Mouse (Mus musculus) forebrain, embryonic 15.5 days (tissue): ENCODE measurements around the gene Ncl. TPM values are rescaled to one million over a fixed set of nuclear protein-coding genes. Genes with fewer than 3 reads are reported as not detected.

Experiments
- ATAC-seq: fragments of 200-750 bp; cut with Nextera tagmentation; replicated peaks from 2 replicates; pipeline ENCODE4 v1.8.0; 2017; ENCODE audit warnings: mild to moderate bottlenecking, moderate TSS enrichment, moderate library complexity
- H3K27ac ChIP-seq: fragments of 300-500 bp; sonication (generic); replicated peaks from 2 replicates; pipeline ENCODE4 v1.5.1; 2015; ENCODE audit warnings: mild to moderate bottlenecking, inconsistent platforms
- H3K27me3 ChIP-seq: fragments of 300-500 bp; sonication (generic); 2 replicates; pipeline ENCODE4 v1.6.1; 2015; ENCODE audit warnings: inconsistent platforms
- H3K36me3 ChIP-seq: fragments of 300-500 bp; sonication (generic); 2 replicates; pipeline ENCODE4 v1.6.1; 2015; ENCODE audit warnings: mild to moderate bottlenecking, inconsistent platforms
- H3K4me1 ChIP-seq: fragments of 300-500 bp; sonication (generic); 2 replicates; pipeline ENCODE4 v1.6.1; 2015; ENCODE audit warnings: inconsistent platforms
- H3K4me2 ChIP-seq: fragments of 300-500 bp; sonication (generic); replicated peaks from 2 replicates; pipeline ENCODE4 v1.6.1; 2015; ENCODE audit warnings: mild to moderate bottlenecking, inconsistent platforms
- H3K4me3 ChIP-seq: fragments of 300-500 bp; sonication (generic); 2 replicates; pipeline ENCODE4 v1.5.1; 2015; ENCODE audit warnings: mild to moderate bottlenecking, inconsistent platforms
- H3K9ac ChIP-seq: fragments of 300-500 bp; sonication (generic); replicated peaks from 2 replicates; pipeline ENCODE4 v1.6.1; 2015; ENCODE audit warnings: mild to moderate bottlenecking, inconsistent platforms
- H3K9me3 ChIP-seq: fragments of 300-500 bp; sonication (generic); 2 replicates; pipeline ENCODE4 v1.6.1; 2016; ENCODE audit warnings: inconsistent platforms
- WGBS: fragments of 180-500 bp; shearing (Covaris S2); methylation state at CpG from one replicate; pipeline ENCODE4 v1.1.7; 2015; ENCODE audit warnings: mixed read lengths; 5-methylcytosine and 5-hydroxymethylcytosine counted together
- polyA plus RNA-seq: library from polyadenylated mRNA; unstranded; fragments of >200 nt; fragmentation: Nextera tagmentation; extraction: Ambion mirVana; gene quantifications from 2 replicates; pipeline ENCODE4 v1.2.1, GENCODE M21; 2015

Gene Ncl
- polyA plus RNA-seq, 1 experiment from 2014 or later: 208 TPM

GRCm38 (mm10) chr1:86309270-86309833, 49.8 kb downstream of the Ncl start:
- Histone ChIP-seq H3K27me3 (peaks cover 8% of the 10 kb centered on the region), H3K4me3 (no peak overlapping the region), H3K9ac (no peak overlapping the region), H3K36me3 (no peaks in the 10 kb centered on the region), H3K9me3 (no peaks in the 10 kb centered on the region), H3K4me2 (no peak overlapping the region), H3K27ac (no peak overlapping the region), H3K4me1 (no peaks in the 10 kb centered on the region)
- no peak for ATAC-seq
- 95% methylated on average over 7 of the region's 7 CpGs for WGBS

GRCm38 (mm10) chr1:86307871-86308641, 51.1 kb downstream of the Ncl start:
- Histone ChIP-seq H3K9me3 (no peaks in the 10 kb centered on the region), H3K27me3 (peaks cover 19% of the 10 kb centered on the region), H3K4me3 (no peak overlapping the region), H3K4me2 (no peak overlapping the region), H3K36me3 (no peaks in the 10 kb centered on the region), H3K9ac (no peak overlapping the region), H3K4me1 (peaks cover 7% of the 10 kb centered on the region), H3K27ac (no peak overlapping the region)
- WGBS: 44% methylated on average over 4 of the region's 4 CpGs
- no peak for ATAC-seq

GRCm38 (mm10) chr1:86307177-86307762, 51.9 kb downstream of the Ncl start:
- Histone ChIP-seq H3K36me3 (no peaks in the 10 kb centered on the region), H3K27ac (no peak overlapping the region), H3K4me1 (peaks cover 12% of the 10 kb centered on the region), H3K27me3 (peaks cover 25% of the 10 kb centered on the region), H3K9me3 (no peaks in the 10 kb centered on the region), H3K4me2 (no peak overlapping the region), H3K4me3 (no peak overlapping the region), H3K9ac (no peak overlapping the region)
- WGBS: 89% methylated on average over 7 of the region's 7 CpGs
- ATAC-seq: no peak

DNA sequence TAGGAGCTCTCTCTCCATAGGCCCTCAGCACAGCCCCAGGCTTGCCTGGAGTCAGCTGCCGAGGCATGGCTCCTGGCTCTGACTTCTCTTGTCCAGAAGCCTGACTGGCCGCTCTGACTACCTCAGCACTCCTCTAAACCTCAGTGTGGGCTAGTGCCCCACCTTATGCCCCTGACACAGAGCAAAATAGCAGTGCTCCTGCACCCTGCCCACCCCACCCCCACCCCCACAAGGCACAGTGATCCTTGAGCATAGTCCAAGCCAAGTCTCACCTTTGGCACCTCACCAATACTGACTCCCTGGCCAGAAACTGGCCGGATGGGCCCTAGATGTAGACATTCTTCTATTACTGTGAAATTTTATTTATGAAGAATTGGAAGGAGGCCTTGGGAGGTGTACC, 52.5 kb downstream of the Ncl start:
- H3K4me2 ChIP-seq: no peak overlapping the region
- H3K9me3 ChIP-seq: no peaks in the 10 kb centered on the region
- no peak for ATAC-seq
- WGBS: 80% methylated on average over 3 of the region's 3 CpGs
- peaks cover 27% of the 10 kb centered on the region for H3K27me3 ChIP-seq
- no peak overlapping the region for H3K9ac ChIP-seq
- H3K4me1 ChIP-seq: peaks cover 12% of the 10 kb centered on the region
- no peak overlapping the region for H3K4me3 ChIP-seq
- H3K27ac ChIP-seq: no peak overlapping the region
- H3K36me3 ChIP-seq: no peaks in the 10 kb centered on the region

- H3K4me2 ChIP-seq: peak overlapping the region; percentile 98
- H3K4me1 ChIP-seq: peaks cover 12% of the 10 kb centered on the region
- H3K9me3 ChIP-seq: no peaks in the 10 kb centered on the region
- WGBS: 2% methylated on average over 16 of the region's 16 CpGs
- peak overlapping the region; percentile 65 for H3K9ac ChIP-seq
- H3K27ac ChIP-seq: no peak overlapping the region
- H3K27me3 ChIP-seq: peaks cover 29% of the 10 kb centered on the region
- no peaks in the 10 kb centered on the region for H3K36me3 ChIP-seq
- peak; percentile 42; the same call in 1 of the 2 replicates for ATAC-seq
- H3K4me3 ChIP-seq: peak overlapping the region; percentile 73
Observed at GRCm38 (mm10) chr1:86303873-86304250, 55.3 kb downstream of the Ncl start.

- H3K9ac ChIP-seq: peak overlapping the region; percentile 65
- under 1% methylated on average over 65 of the region's 65 CpGs for WGBS
- peak overlapping the region; percentile 98 for H3K4me2 ChIP-seq
- H3K4me3 ChIP-seq: peak overlapping the region; percentile 73
- H3K36me3 ChIP-seq: no peaks in the 10 kb centered on the region
- H3K27me3 ChIP-seq: peaks cover 29% of the 10 kb centered on the region
- no peak overlapping the region for H3K27ac ChIP-seq
- peak; percentile 81 for ATAC-seq
- H3K9me3 ChIP-seq: no peaks in the 10 kb centered on the region
- H3K4me1 ChIP-seq: peaks cover 12% of the 10 kb centered on the region
Observed at GRCm38 (mm10) chr1:86303063-86303872, 55.9 kb downstream of the Ncl start.

- peak within 1 kb of the TSS; percentile 65 for H3K9ac ChIP-seq
- 17% methylated on average over 6 of the region's 6 CpGs for WGBS
- H3K36me3 ChIP-seq: no peaks in the 10 kb centered on the region
- no peak within 1 kb of the TSS for H3K27ac ChIP-seq
- peak within 1 kb of the TSS; percentile 73 for H3K4me3 ChIP-seq
- peaks cover 12% of the 10 kb centered on the region for H3K4me1 ChIP-seq
- ATAC-seq: no peak
- peak within 1 kb of the TSS; percentile 98 for H3K4me2 ChIP-seq
- H3K27me3 ChIP-seq: peaks cover 29% of the 10 kb centered on the region
- H3K9me3 ChIP-seq: no peaks in the 10 kb centered on the region
Observed at GRCm38 (mm10) chr1:86302532-86302931, 56.7 kb downstream of the Ncl start, which contains the start of gene B3gnt7. TSS of gene B3gnt7 (plus strand) at chr1:86302832.

DNA sequence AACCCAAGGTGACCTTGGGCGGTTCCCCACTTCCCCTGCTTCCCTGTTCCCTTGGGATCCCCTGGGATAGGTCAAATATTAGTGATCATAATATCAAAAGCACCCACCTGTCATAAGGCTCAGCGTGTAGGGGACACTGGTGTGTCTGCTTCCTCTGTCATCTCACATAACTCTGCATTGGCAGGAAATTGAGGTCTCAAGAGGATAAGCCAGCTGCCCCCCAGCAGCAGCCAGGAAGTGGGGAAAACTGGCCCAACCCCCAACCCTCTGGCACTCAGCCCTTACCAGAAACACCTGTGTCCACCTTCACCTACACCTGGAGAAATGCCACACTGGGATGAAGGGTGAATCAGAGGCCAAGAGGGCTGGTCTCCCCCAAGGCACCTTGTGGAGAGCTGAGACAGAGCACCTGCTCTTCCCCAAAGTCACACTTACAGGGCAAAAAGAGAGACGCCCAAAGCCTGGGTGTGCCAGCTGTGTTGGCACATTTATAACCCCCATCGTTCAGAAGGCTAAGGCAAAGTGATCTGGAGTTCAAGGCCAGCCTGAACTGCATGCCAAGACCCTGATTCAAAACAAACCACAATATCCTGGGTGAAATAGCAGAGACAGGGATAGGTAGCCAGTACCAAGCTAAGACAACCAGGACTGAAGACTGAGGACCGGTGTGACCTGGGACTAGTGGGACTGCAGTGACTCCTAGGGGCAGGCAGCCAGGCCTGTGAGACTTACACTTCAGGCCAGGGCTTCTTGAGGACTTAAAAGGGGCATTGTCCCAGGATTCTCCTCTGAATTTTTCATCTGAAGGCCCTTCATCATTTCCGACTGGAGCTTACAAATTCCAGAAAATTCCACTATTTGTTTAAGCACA, 57.7 kb downstream of the Ncl start:
- H3K27me3 ChIP-seq: peaks cover 29% of the 10 kb centered on the region
- 51% methylated on average over 6 of the region's 6 CpGs for WGBS

GRCm38 (mm10) chr1:86300731-86301130, 58.5 kb downstream of the Ncl start:
- Histone ChIP-seq H3K36me3 (no peaks in the 10 kb centered on the region), H3K27ac (no peak overlapping the region), H3K27me3 (peaks cover 29% of the 10 kb centered on the region), H3K4me1 (peaks cover 12% of the 10 kb centered on the region), H3K4me2 (no peak overlapping the region), H3K4me3 (no peak overlapping the region), H3K9ac (no peak overlapping the region), H3K9me3 (no peaks in the 10 kb centered on the region)
- no peak for ATAC-seq
- WGBS: 46% methylated on average over 7 of the region's 7 CpGs

More for the DNA sequence above, 57.7 kb downstream of the Ncl start:
- Histone ChIP-seq H3K9me3 (no peaks in the 10 kb centered on the region), H3K36me3 (no peaks in the 10 kb centered on the region), H3K4me1 (peaks cover 12% of the 10 kb centered on the region), H3K4me2 (no peak overlapping the region), H3K4me3 (no peak overlapping the region), H3K9ac (no peak overlapping the region), H3K27ac (no peak overlapping the region)
- no peak for ATAC-seq

GRCm38 (mm10) chr1:86300093-86300492, 59.1 kb downstream of the Ncl start:
- peaks cover 12% of the 10 kb centered on the region for H3K4me1 ChIP-seq
- H3K9ac ChIP-seq: no peak overlapping the region
- peaks cover 29% of the 10 kb centered on the region for H3K27me3 ChIP-seq
- no peak overlapping the region for H3K4me2 ChIP-seq
- no peak overlapping the region for H3K27ac ChIP-seq
- no peaks in the 10 kb centered on the region for H3K36me3 ChIP-seq
- H3K9me3 ChIP-seq: no peaks in the 10 kb centered on the region
- ATAC-seq: no peak
- no peak overlapping the region for H3K4me3 ChIP-seq
- WGBS: 25% methylated on average over 2 of the region's 2 CpGs
